Mouse (Mus musculus) 416B (cell line): ENCODE results near the gene Kcna2.

ENCODE experiments used
- DNase-seq: peaks from one replicate; pipeline ENCODE4 v3.0.0; 2011; ENCODE audit warnings: low read depth

The Kcna2 gene

DNA sequence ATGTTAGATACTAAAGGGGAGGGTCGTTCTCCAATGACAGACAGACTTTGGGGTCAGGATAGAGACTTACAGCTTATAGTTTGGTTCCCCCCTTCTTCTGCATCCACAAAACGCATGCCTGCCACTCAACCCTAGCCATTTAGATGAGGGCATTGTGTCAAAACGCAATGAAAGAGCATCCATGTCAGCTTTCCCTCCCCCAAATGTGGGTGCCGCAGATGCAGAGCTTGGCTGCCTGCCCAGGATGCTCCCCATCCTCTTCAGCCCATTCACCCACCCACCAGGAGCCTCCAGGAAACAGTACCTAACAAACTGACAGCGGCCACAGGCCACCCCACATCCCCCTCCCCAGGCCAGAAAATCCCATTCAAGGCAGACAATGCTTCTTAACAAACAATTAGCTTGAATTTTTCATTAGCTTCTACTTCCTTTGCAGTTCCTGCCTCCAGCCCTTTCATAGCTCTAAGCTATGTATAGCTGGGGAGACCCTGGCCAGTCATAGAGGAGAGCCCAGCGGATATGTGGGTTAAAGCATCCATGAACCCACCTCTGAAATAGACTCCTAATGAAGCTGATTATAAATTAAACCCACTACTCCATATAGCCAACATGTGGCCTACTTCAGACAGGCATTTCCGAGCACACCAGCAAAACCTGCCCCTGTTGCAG is 50.1 kb downstream of the Kcna2 start:
- DNase-seq = no peak

DNA sequence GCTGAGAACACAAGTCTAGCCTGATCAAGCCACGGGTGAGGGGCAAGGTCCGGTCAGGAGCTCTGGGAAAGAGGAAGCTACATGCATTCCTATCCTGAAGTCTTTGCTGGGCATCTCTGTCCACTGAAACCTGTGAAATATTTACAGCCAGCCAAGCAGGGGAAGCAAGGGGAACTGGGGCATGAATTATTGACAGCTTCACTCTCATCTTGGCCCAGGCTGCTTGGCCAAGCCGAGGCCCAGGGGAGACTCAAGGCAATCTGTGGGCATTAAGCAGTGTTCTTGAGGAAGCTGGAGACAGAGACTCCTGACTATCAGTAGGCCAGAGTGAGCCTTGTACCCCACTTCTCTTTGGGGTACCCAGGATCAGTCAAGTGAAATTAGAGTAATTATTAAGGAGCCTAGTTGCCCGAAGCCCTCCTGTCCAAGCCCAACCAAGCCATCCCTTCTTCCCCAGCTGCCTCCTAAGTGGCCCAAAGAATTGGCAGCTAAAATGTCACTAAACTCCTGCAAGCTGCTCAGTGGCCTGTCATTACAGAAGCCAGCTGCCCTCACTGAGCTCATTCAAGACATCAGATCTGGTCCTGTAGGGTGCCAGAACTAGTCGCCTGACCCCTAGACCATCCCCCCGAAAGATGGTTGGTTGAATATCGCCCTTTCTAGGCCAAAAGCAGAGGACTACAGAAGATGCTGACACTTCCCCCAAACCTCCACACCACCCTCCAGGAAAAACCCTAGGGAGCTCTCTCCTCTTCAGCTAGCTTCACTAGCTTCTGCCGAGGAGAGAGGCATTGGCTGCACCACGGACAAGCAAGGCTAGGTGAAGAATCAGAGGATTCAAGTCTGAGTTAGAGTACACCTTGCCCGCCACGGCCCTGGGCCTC is 53.1 kb downstream of the Kcna2 start:
- DNase-seq = no peak

DNA sequence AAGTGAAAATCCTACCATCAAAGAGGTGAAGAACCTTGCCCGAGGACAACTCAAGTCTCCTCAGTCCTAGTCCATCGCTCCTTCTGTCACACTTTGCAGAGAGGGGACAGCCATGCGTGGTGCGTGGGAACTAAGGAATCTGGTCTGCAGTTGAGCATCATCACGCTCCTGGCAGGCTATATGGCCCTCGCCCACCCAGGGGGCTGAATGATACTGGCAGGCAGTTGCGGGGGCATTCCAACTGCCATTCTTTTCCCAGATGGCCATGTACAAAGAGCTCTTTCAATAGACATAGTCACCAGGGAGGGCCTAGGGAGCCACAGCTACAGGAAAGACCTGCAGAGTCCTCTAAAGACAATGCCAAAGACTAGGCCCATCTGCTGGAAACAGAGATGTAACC is 57.9 kb downstream of the Kcna2 start:
- DNase-seq = no peak

DNA sequence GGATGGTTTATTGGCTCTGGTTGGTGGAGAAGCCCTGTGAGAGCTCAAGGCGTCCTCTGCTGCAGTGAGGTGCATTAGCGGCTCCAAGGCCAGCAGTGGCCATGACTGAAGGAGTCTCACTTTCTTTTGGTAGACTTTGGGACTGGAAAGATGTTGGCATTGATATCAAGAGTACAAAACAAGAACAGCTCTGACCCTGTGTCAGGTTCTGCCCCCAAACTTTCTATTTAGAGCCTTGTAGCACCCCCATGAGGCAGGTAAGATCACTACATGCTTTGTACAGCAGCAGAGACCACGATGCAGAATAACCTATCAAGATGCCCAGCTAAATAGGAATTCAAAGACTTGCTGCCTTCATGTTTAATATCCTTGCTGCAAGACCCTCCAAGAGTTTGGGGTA is 58.5 kb downstream of the Kcna2 start:
- peak; percentile 12 for DNase-seq

DNA sequence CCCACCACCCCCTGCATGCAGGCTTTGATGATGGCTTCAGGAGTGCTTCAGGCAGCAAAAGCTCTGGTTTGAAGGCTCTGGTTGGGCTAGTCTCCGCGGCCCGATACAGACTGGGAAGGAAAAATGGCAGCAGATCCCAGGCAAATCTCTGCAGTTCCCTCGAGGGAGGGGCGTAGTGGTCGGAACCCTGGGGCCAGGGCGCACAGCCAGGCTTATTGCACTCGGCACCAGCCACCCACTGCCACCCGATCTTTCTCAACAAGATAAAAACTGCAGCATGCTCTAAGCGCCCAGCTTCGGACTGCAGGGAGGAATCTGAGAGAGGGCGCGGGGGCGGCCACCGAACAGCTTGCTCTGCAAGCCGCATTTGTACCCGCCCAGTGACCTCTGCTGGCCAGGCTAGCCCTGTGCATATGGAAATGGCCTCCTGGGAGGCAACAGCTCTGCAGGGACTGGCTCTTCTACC is 58.9 kb downstream of the Kcna2 start:
- DNase-seq = no peak

DNA sequence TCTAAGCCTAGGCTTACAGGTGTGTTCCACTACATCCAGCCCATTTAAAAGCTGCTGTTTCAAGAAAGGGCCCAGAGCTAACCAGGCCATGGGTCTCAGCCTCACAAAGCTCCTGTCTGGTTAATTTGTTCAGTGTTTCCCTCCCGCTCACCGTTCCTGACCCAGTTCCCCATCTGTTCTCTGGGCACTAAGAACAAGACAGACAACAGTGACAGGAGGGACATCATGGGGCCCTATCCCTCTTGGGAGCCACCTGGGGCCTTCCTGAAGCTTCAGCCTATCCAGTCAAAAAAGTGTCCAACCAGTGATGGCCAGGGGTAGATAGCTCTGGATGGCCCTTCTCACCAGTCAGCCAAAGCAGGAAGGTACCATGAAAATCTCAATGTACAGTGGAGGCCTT is 61.8 kb downstream of the Kcna2 start:
- no peak for DNase-seq
